Mouse (Mus musculus): ENCODE measurements around the gene Krtap26-1.

Krtap26-1 gene

DNA sequence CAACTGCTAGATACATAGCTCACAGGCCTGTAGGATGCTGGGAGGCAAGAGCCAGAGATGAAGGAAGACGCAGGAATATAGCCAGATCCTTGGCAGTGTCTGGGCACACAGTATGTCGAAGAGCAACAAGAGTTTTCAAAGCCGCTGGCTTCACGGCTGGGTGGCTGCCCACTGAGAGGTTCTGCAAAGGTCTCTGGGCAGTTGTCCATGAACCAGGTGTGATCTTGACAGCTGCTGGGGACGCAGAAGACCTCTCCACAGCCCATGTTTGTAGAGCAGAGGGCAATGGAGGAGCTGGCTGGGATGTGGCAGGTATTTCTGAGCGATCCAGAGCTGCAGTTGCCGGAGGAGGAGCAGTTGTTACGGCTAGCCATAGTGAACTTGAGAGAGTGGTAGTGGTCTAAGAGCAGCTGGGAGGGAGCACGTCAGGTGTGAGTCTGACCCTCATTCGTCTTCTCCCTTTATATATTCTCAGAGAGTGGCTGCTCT lies at the start of gene Krtap26-1:
TSS of gene Krtap26-1 (minus strand) at position 439 of the 489 bp plus-strand sequence.
- no peak for DNase-seq (ENCODE audit: low read depth, low spot score)

DNA sequence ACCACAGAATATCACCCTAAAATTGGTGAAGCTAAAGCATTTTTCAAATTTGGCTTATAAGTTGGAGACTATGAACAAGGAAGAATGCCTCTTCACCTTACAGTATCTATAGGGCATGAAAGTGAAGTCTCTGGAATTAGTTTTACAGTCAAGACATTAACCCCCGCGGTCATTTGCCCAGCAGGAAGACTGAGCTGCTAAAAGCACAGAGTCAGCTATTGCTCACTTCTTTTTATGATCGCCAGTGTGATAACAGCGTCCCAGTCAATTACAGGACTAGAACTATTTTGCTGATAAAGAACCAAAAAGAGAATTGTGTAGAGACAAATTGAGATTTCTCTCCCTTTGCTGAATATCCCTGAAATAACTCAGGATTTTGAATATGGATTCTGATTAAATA lies 48.7 kb upstream of the Krtap26-1 start:
- no peak for DNase-seq (ENCODE audit: low read depth, low spot score)

DNA sequence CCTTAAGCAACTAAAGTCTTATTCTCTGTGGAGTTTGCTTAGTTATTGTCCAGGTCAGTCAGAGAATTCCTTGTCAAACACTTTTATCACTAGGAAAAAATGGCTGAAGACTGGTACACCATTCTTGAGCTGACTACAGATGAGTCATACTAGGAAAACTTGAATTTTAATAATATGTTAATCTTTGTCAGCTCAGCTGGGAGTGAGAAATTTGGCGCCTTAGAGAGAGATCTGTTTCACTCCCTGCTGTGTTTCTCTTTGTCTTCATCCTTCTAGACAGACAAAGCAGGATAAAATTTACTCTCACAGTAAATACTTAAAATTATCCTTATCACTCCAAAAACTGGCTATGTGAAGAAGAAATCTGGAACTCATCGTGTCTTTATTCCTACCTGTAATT lies 33.7 kb upstream of the Krtap26-1 start:
- no peak for DNase-seq (ENCODE audit: low read depth, low spot score)

DNA sequence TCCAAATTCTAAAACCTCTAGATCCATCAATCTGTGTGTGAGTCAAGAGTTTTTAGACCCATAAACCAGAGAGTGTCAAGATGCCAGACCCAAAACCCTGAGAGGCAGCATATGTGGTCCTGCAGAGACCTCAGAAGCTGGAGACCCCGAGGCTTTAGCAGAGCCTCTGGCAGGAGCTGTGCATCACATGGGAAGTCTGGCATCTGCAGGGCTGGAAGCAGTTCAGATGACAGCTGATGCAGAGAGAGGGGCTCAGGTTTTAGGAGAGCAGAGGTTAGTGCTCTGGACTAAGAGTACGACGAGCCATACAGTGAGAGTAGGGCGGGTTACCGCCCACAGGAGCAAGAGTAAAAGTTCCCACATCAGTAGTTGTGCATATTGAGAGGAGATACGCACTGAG lies 31.5 kb upstream of the Krtap26-1 start:
- no peak for DNase-seq (ENCODE audit: low read depth, low spot score)

GRCm38 (mm10) chr16:88671571-88671970 lies 24.0 kb upstream of the Krtap26-1 start, which contains the start of gene Krtap27-1:
Gene Krtap27-1, minus strand, starts transcription at chr16:88671671.
- DNase-seq (ENCODE audit: low read depth, low spot score): no peak

GRCm38 (mm10) chr16:88657426-88657825 lies 9.8 kb upstream of the Krtap26-1 start:
- DNase-seq (ENCODE audit: low read depth, low spot score): peak; percentile 34

- no peak for DNase-seq (ENCODE audit: low read depth, low spot score)
Measured at GRCm38 (mm10) chr16:88651952-88652351, 4.4 kb upstream of the Krtap26-1 start.

GRCm38 (mm10) chr16:88651082-88651481 lies 3.5 kb upstream of the Krtap26-1 start:
- DNase-seq (ENCODE audit: low read depth, low spot score): no peak

GRCm38 (mm10) chr16:88646366-88647111 lies 1.1 kb downstream of the Krtap26-1 start:
- DNase-seq (ENCODE audit: low read depth, low spot score): no peak

DNA sequence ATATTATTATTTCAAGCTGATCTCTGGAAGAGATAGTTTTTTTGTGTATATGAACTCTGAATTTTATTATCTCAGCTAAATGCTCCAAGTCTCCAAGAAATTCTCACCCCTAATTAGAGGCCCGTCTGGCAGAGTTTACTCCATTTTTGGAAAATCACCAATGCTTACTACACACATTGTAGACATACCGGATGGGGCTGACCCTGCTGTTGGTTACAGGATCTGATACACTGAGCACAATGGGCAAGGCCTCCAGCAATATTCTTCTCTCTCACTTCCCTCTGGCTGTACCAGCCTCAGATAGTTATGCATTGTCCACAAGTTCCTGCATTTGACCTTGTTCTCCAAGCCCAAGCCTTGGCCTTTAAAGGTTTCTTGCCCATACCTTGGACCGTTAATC lies 7.5 kb downstream of the Krtap26-1 start:
- no peak for DNase-seq (ENCODE audit: low read depth, low spot score)

DNA sequence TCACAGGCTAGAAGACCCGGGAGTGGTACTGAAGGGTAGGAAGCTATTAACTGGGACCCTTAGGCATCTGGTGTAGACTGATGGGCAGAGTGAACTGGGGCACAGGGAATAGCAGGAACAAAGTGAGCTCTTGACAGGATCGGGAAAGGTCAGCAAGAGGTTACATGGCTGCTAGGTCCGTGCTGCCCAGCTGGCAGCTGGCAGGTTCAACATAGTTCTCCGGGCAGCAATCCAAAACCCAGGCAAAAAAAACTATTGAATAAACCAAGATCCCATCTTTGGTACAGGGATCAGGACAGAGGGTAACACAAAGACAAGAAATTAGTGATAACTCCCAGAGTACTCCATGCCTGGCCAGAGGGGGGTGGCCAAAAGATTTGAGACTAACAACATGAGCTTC lies 12.5 kb downstream of the Krtap26-1 start:
- DNase-seq (ENCODE audit: low read depth, low spot score): no peak

- DNase-seq (ENCODE audit: low read depth, low spot score): no peak
Measured at GRCm38 (mm10) chr16:88631474-88631873, 16.1 kb downstream of the Krtap26-1 start.

DNA sequence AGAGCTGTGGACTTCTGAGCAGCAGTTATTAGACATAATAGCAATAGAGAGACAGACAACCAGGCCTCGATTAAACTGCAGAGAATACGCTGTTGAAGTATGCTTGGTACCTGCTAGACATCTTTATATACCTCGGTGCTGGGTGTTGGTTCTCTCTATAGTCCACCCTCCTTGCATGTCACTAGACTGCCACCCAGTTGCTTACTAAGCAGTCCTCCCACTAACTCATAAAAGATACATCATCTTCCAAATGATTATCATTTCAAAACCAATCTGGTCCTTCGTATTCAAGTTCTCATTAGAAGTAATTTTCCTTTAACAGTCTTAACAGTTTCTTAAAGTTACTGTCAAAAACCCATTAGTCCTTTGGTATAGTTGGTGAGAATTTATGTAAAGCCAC lies 20.0 kb downstream of the Krtap26-1 start, which contains the start of gene 2310079G19Rik:
TSS of gene 2310079G19Rik (minus strand) at position 101 of the 400 bp plus-strand sequence.
- no peak for DNase-seq (ENCODE audit: low read depth, low spot score)

DNA sequence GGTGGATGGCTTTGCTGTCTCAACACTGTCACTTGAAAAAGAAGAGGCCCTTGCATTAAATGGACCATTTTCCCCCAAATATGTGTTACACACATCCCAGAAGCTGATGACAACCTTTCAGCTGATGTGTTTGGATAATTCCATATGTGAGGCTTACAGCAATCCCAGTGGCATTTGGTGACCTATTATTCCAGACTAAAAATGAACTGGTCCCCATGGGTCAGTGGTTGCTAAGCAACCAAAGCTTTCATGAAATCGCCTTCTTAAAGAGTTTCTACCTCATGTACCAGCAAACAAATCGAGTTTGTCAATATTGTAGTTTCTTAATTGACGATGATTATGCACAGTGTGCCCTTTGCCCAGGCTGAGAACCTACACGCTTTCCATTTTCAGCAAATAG lies 34.9 kb downstream of the Krtap26-1 start:
- no peak for DNase-seq (ENCODE audit: low read depth, low spot score)

GRCm38 (mm10) chr16:88611922-88612321 lies 35.7 kb downstream of the Krtap26-1 start, which contains the start of gene Krtap24-1:
Gene Krtap24-1, minus strand, starts transcription at chr16:88612279.
- no peak for DNase-seq (ENCODE audit: low read depth, low spot score)

- DNase-seq (ENCODE audit: low read depth, low spot score): no peak
Measured at GRCm38 (mm10) chr16:88604570-88604969, 43.0 kb downstream of the Krtap26-1 start.

- DNase-seq (ENCODE audit: low read depth, low spot score): no peak
Measured at GRCm38 (mm10) chr16:88602464-88602863, 45.1 kb downstream of the Krtap26-1 start.

- no peak for DNase-seq (ENCODE audit: low read depth, low spot score)
Measured at GRCm38 (mm10) chr16:88600303-88600702, 47.3 kb downstream of the Krtap26-1 start.

- DNase-seq (ENCODE audit: low read depth, low spot score): no peak
Measured at GRCm38 (mm10) chr16:88599504-88600237, 47.9 kb downstream of the Krtap26-1 start.

Measured in CD4-positive, CD25-positive, alpha-beta regulatory T cell, adult 2 months (primary cell).